Mouse (Mus musculus) left cerebral cortex, adult 2 months (tissue): ENCODE data around the gene Stkld1. TPM values are rescaled to one million over a fixed set of nuclear protein-coding genes. Genes with fewer than 3 reads are reported as not detected.

ENCODE experiments used
- DNase-seq, 2 experiments: peaks; one replicate each; pipeline ENCODE4 v3.0.0; 2021 to 2022; ENCODE audit warnings: low spot score in 2 of 2, mixed read lengths in 1 of 2; ENCODE audit errors: extremely low spot score in 1 of 2
- H3K27ac ChIP-seq: fragments of 200-600 bp; 2 replicates; pipeline ENCODE4 v1.8.1; 2022
- H3K4me3 ChIP-seq: fragments of 200-600 bp; 2 replicates; pipeline ENCODE4 v1.8.1; 2022
- CTCF ChIP-seq: fragments of 200-600 bp; IDR thresholded peaks from 2 replicates; pipeline ENCODE4 v1.8.1; 2022; ENCODE audit warnings: antibody characterized with exemption, mild to moderate bottlenecking, moderate library complexity
- intact Hi-C: fragments of 180-260 bp; cut with DNase I; formaldehyde crosslinking; loops from one replicate; pipeline ENCODE4 v1.15.1; 2025
- total RNA-seq, 2 experiments: library from RNA; stranded (reverse); gene quantifications; 2 replicates each; pipeline ENCODE4 v1.2.3; 2021

Stkld1 gene
- total RNA-seq, 2 experiments from 2014 or later: 0.37 TPM; not detected in 1

- DNase-seq: no peak
- no peak for TF ChIP-seq CTCF
- intact Hi-C loops: loop anchor here (10.0 kb wide), 1 partner anchor 105 kb away; the partner anchor contains the start of gene Slc2a6
These were observed 14.2 kb upstream of the Stkld1 start for GRCm38 (mm10) chr2:26919684-26920083.

GRCm38 (mm10) chr2:26920190-26920855 lies 13.5 kb upstream of the Stkld1 start:
- no peak for TF ChIP-seq CTCF
- intact Hi-C loops: no loop called here
- Histone ChIP-seq H3K27ac (no peak overlapping the region), H3K4me3 (no peak overlapping the region)
- no peak for DNase-seq

More at GRCm38 (mm10) chr2:26919684-26920083, 14.2 kb upstream of the Stkld1 start:
- H3K27ac ChIP-seq: no peak overlapping the region
- H3K4me3 ChIP-seq: no peak overlapping the region

- no peak for DNase-seq
- intact Hi-C loops: no loop called here
- no peak for TF ChIP-seq CTCF
These were observed 12.1 kb upstream of the Stkld1 start for GRCm38 (mm10) chr2:26921784-26922183.

GRCm38 (mm10) chr2:26927745-26928476 lies 5.9 kb upstream of the Stkld1 start:
- no peak for DNase-seq
- intact Hi-C loops: no loop called here
- Histone ChIP-seq H3K27ac (no peak overlapping the region), H3K4me3 (no peak overlapping the region)
- TF ChIP-seq CTCF: no peak

More at GRCm38 (mm10) chr2:26921784-26922183, 12.1 kb upstream of the Stkld1 start:
- Histone ChIP-seq H3K4me3 (no peak overlapping the region), H3K27ac (no peak overlapping the region)

GRCm38 (mm10) chr2:26930390-26930789 lies 3.5 kb upstream of the Stkld1 start:
- intact Hi-C loops: loop anchor here (5.0 kb wide), 1 partner anchor 97 kb away; the partner anchor contains the start of gene Slc2a6
- no peak overlapping the region for H3K4me3 ChIP-seq
- no peak overlapping the region for H3K27ac ChIP-seq
- peak; percentile 59 to 62 for DNase-seq
- peak; percentile 75 for TF ChIP-seq CTCF

GRCm38 (mm10) chr2:26932473-26933303 lies 1.2 kb upstream of the Stkld1 start:
- intact Hi-C loops: loop anchor here (1.0 to 5.0 kb wide), 5 partner anchors 16 to 305 kb away; partner anchors contain the start of genes Med22, Rpl7a, Slc2a6 and Surf1
- H3K27ac ChIP-seq: peak overlapping the region; percentile 91
- no peak for TF ChIP-seq CTCF
- H3K4me3 ChIP-seq: peak overlapping the region; percentile 96
- peak; percentile 21 to 23 for DNase-seq

- H3K4me3 ChIP-seq: no peak overlapping the region
- intact Hi-C loops: loop anchor here (2.0 kb wide), 1 partner anchor 28 kb away; no protein-coding TSS in a partner anchor
- TF ChIP-seq CTCF: no peak
These were observed 1.4 kb downstream of the Stkld1 start for GRCm38 (mm10) chr2:26935286-26935685.

GRCm38 (mm10) chr2:26936425-26936824 lies 2.6 kb downstream of the Stkld1 start:
- TF ChIP-seq CTCF: no peak
- Histone ChIP-seq H3K4me3 (no peak overlapping the region), H3K27ac (no peak overlapping the region)
- intact Hi-C loops: no loop called here
- no peak for DNase-seq

More at GRCm38 (mm10) chr2:26935286-26935685, 1.4 kb downstream of the Stkld1 start:
- H3K27ac ChIP-seq: no peak overlapping the region
- DNase-seq: no peak

GRCm38 (mm10) chr2:26941539-26941938 lies 7.7 kb downstream of the Stkld1 start:
- no peak; the same call in 1 of the 2 replicates for TF ChIP-seq CTCF
- DNase-seq: no peak
- no peak overlapping the region for H3K4me3 ChIP-seq
- intact Hi-C loops: no loop called here
- H3K27ac ChIP-seq: no peak overlapping the region

GRCm38 (mm10) chr2:26943253-26943652 lies 9.4 kb downstream of the Stkld1 start:
- Histone ChIP-seq H3K4me3 (no peak overlapping the region), H3K27ac (no peak overlapping the region)
- no peak for TF ChIP-seq CTCF
- no peak for DNase-seq
- intact Hi-C loops: no loop called here

- no peak for DNase-seq
- no peak overlapping the region for H3K27ac ChIP-seq
- no peak overlapping the region for H3K4me3 ChIP-seq
- no peak for TF ChIP-seq CTCF
- intact Hi-C loops: no loop called here
These were observed 16.6 kb downstream of the Stkld1 start for GRCm38 (mm10) chr2:26950411-26950810.
